Mouse (Mus musculus) layer of hippocampus, adult 8-10 months (tissue): ENCODE measurements around the gene Knop1. TPM values are rescaled to one million over a fixed set of nuclear protein-coding genes. Genes with fewer than 3 reads are reported as not detected.

Experiments
- DNase-seq, 2 experiments: peaks; one replicate each; pipeline ENCODE4 v3.0.0; 2022; ENCODE audit warnings: low spot score in 2 of 2
- total RNA-seq, 4 experiments: library from RNA; stranded (reverse); gene quantifications; 2 replicates each; pipeline ENCODE4 v1.2.4; 2022

Gene Knop1
- total RNA-seq, 4 experiments from 2014 or later = 23.2 to 30.3 (median 26.3) TPM

GRCm38 (mm10) chr7:118798105-118798570, 57.9 kb downstream of the Knop1 start:
- no peak for DNase-seq

GRCm38 (mm10) chr7:118797600-118797999, 58.5 kb downstream of the Knop1 start:
- DNase-seq = no peak

GRCm38 (mm10) chr7:118796838-118797237, 59.2 kb downstream of the Knop1 start:
- DNase-seq = no peak

- DNase-seq = no peak
These were observed 60.3 kb downstream of the Knop1 start for GRCm38 (mm10) chr7:118795779-118796178.

GRCm38 (mm10) chr7:118793899-118794298, 62.2 kb downstream of the Knop1 start:
- no peak for DNase-seq

Other genes starting within 250 kb of the Knop1 start
- gene Gde1, start 150.5 kb downstream of the Knop1 start, total RNA-seq = 100 to 1,000 TPM; 199 to 203 (median 202) TPM
- 10 to 100 TPM; 44.1 to 54.8 (median 47.9) TPM for gene Ccp110, start 143.7 kb downstream of the Knop1 start, total RNA-seq
- 10 to 100 TPM; 61.8 to 73.0 (median 69.1) TPM for gene Vps35l, start 116.0 kb downstream of the Knop1 start, total RNA-seq
- 1 to 10 TPM; 2.8 to 5.7 (median 4.5) TPM for gene Iqck, start 502 bp downstream of the Knop1 start, total RNA-seq
- gene Gprc5b, start 139.0 kb upstream of the Knop1 start, total RNA-seq = 100 to 1,000 TPM; 150 to 157 (median 154) TPM